Mouse (Mus musculus) olfactory bulb, adult 2 months (tissue): ENCODE measurements around the gene Luc7l3. TPM values are rescaled to one million over a fixed set of nuclear protein-coding genes. Genes with fewer than 3 reads are reported as not detected.

ENCODE experiments used
- H3K27ac ChIP-seq: fragments of 200-500 bp; 2 replicates; pipeline ENCODE4 v1.5.1; 2012; ENCODE audit warnings: low read depth, low read length; ENCODE audit not compliant: insufficient read depth
- H3K4me1 ChIP-seq: fragments of 200-500 bp; 2 replicates; pipeline ENCODE4 v1.6.1; 2012; ENCODE audit warnings: low read length; ENCODE audit not compliant: control insufficient read depth, insufficient read depth
- H3K4me3 ChIP-seq: fragments of 200-500 bp; 2 replicates; pipeline ENCODE4 v1.5.1; 2012; ENCODE audit warnings: mild to moderate bottlenecking, low read depth, low read length, moderate library complexity; ENCODE audit not compliant: insufficient read depth
- CTCF ChIP-seq: fragments of 200-500 bp; IDR thresholded peaks from 2 replicates; pipeline ENCODE4 v1.5.1; 2012; ENCODE audit warnings: low read depth, mild to moderate bottlenecking, low read length, moderate library complexity; ENCODE audit not compliant: insufficient read depth
- POLR2A ChIP-seq: fragments of 200-500 bp; IDR thresholded peaks from 2 replicates; pipeline ENCODE4 v1.6.1; 2012; ENCODE audit warnings: mild to moderate bottlenecking, low read depth, low read length, moderate library complexity; ENCODE audit not compliant: insufficient read depth
- WGBS: fragments of 180-500 bp; shearing (Covaris S2); methylation state at CpG from one replicate; pipeline ENCODE4 v1.1.7; 2018; 5-methylcytosine and 5-hydroxymethylcytosine counted together
- polyA plus RNA-seq: library from polyadenylated mRNA; stranded (reverse); fragments of >200 nt; gene quantifications from 2 replicates; pipeline ENCODE4 v1.2.4, GENCODE M21; 2012; ENCODE audit warnings: low replicate concordance; ENCODE audit not compliant: missing spikeins, insufficient read depth, insufficient read length

The Luc7l3 gene
- polyA plus RNA-seq, 1 experiment: 287 TPM

DNA sequence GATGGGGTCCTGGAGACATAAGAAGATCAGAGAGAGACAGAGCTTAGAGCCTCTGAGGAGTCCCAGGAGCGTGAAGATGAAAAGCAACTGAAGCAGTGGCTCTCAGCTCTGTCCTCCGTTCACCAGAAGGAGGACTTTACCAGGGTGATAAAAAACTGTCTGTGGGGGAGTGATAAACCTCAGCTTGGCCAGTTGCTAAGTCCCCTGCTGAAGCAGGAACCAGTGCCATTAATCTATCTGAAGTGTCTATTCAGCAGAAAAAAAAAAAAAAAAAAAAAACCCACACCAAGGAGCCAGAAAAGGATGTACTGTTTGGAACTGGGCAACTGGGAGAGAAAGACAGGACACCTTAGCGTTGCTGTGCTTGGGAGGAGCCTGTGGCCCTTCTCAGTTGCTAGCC lies 29.3 kb upstream of the Luc7l3 start:
- WGBS: 60% methylated on average over 3 of the region's 3 CpGs
- H3K27ac ChIP-seq: no peak overlapping the region

GRCm38 (mm10) chr11:94350337-94350736 lies 28.5 kb upstream of the Luc7l3 start:
- H3K4me3 ChIP-seq: no peak overlapping the region
- peaks cover 3% of the 10 kb centered on the region; the same call in 1 of the 2 replicates for H3K4me1 ChIP-seq
- TF ChIP-seq CTCF (no peak), POLR2A (no peak)
- 86% methylated on average over 1 of the region's 1 CpGs for WGBS
- no peak overlapping the region for H3K27ac ChIP-seq

More for the DNA sequence above, 29.3 kb upstream of the Luc7l3 start:
- TF ChIP-seq CTCF (no peak), POLR2A (no peak)
- H3K4me1 ChIP-seq: peaks cover under 1% of the 10 kb centered on the region; the same call in 1 of the 2 replicates
- no peak overlapping the region for H3K4me3 ChIP-seq

DNA sequence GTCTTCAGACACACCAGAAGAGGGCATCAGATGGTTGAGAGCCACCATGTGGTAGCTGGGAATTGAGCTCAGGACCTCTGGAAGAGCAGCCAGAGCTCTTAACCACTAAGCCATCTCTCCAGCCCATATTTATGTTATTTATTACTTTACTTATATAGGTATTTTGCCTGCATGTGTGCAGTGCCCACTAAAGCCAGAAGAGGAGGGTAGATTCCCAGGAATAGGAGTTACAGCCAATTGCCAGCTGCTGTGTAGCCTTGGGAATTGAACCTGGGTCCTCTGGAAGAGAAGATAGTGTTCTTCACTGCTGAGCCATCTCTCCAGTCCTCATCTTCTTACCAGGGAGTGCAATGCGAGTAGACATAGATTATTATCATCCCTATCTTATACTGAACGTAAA lies 28.1 kb upstream of the Luc7l3 start:
- Histone ChIP-seq H3K4me1 (peaks cover 3% of the 10 kb centered on the region; the same call in 1 of the 2 replicates), H3K27ac (no peak overlapping the region), H3K4me3 (no peak overlapping the region)
- 89% methylated on average over 2 of the region's 2 CpGs for WGBS
- TF ChIP-seq CTCF (no peak), POLR2A (no peak)

- WGBS: 88% methylated on average over 7 of the region's 7 CpGs
- H3K4me3 ChIP-seq: no peak overlapping the region
- no peak overlapping the region for H3K27ac ChIP-seq
- H3K4me1 ChIP-seq: peaks cover 16% of the 10 kb centered on the region
- TF ChIP-seq POLR2A (no peak), CTCF (no peak)
Measured at GRCm38 (mm10) chr11:94347063-94347575, 25.3 kb upstream of the Luc7l3 start.

DNA sequence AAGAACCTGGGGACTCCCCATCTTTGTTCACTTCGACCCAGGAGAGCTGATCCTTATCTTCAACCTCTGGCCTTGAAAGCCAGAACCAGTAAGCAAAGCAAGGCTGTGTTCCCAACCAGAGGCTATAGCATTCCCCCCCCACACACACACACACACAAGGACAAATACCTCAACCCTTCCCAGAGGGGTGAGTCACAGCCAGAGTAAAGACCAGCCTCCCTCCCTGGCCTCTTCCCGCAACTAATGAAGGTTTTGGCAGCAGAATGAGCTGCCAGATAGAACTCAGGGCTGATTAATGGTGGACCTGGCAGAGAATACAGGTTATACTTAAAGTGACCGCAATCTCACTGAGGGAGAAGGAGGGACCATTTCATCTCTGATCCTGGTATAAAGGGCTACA lies 24.8 kb upstream of the Luc7l3 start:
- Histone ChIP-seq H3K4me3 (no peak overlapping the region), H3K4me1 (peaks cover 20% of the 10 kb centered on the region), H3K27ac (no peak overlapping the region)
- WGBS: 50% methylated on average over 3 of the region's 3 CpGs
- TF ChIP-seq POLR2A (no peak), CTCF (no peak)

- H3K4me1 ChIP-seq: peaks cover 20% of the 10 kb centered on the region
- WGBS: 83% methylated on average over 10 of the region's 10 CpGs
- no peak overlapping the region for H3K27ac ChIP-seq
- TF ChIP-seq POLR2A: no peak
- TF ChIP-seq CTCF: no peak
- H3K4me3 ChIP-seq: no peak overlapping the region
Measured at GRCm38 (mm10) chr11:94345926-94346325, 24.1 kb upstream of the Luc7l3 start.

- Histone ChIP-seq H3K4me3 (no peak overlapping the region), H3K27ac (no peak overlapping the region), H3K4me1 (peaks cover 22% of the 10 kb centered on the region)
- TF ChIP-seq POLR2A (no peak), CTCF (no peak)
- WGBS: 71% methylated on average over 1 of the region's 1 CpGs
Measured at GRCm38 (mm10) chr11:94344470-94344869, 22.7 kb upstream of the Luc7l3 start.

DNA sequence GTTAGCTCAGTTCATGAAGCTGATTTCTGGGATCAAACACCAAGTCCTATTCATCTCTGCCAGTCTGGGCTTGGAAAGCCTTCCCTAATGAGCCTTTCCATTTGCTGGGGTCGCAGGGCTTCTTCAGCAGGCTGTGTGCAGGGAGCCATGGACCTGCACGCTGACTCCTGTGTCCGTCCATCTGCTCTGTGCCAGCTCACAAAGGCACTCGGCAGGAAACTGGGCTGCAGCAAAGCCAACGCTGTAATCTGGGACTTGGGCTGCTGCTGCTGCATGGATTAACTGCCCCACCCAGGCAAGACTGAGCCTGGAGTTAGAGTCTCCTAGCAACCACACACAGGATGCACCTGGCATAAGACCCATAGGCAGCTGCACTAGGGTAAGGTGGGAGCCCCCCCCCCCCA lies 22.2 kb upstream of the Luc7l3 start:
- peaks cover 22% of the 10 kb centered on the region for H3K4me1 ChIP-seq
- WGBS: 21% methylated on average over 5 of the region's 5 CpGs
- TF ChIP-seq POLR2A (no peak), CTCF (no peak)
- H3K27ac ChIP-seq: no peak overlapping the region
- no peak overlapping the region for H3K4me3 ChIP-seq

DNA sequence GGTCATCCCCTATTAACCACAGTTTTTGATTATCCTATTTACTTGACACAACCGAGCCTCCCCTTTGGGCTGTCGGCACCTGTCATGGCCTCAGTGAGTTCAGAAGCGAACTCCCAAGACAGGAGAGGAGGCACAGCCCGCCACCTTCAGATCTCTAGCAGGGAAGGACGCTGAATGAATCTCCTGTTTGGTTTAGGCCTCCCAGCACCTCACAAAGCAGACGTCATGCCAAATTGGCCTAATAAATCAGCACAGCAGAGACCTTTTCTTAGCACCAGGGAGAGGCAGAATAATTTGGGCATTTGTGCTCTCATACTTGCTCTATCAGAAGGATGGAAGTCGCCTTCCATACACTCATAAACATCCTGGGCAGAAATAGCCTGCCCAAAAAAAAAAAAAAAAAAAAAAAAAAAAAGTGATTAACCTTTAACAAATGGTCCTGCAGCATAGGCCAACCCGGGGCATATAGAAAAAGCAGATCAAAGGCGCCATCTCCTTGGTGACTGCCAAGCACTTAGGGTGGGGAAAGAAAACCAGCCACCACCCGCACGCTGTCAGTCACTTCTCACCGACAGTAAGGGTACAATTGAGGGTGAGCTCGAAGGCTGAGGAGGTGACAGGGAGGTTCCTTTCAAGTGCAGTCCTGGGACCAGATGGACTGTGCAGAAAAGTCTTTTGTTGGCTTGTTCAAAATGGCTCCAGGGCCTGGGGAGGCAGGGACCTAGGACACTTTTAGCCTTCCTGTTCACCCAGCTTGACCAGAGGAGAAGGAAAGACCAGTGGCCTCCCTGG lies 20.5 kb upstream of the Luc7l3 start:
- peaks cover 22% of the 10 kb centered on the region for H3K4me1 ChIP-seq
- TF ChIP-seq POLR2A: no peak
- H3K4me3 ChIP-seq: no peak overlapping the region
- no peak overlapping the region for H3K27ac ChIP-seq
- WGBS: 44% methylated on average over 13 of the region's 13 CpGs
